Mouse (Mus musculus) lung, embryonic 14.5 days (tissue): ENCODE measurements around the gene Kcne2. TPM values are rescaled to one million over a fixed set of nuclear protein-coding genes. Genes with fewer than 3 reads are reported as not detected.

Source experiments
- ATAC-seq: fragments of 200-750 bp; cut with Nextera tagmentation; 2 replicates; pipeline ENCODE4 v1.8.0; 2017; ENCODE audit warnings: mild to moderate bottlenecking, moderate TSS enrichment, moderate library complexity; ENCODE audit not compliant: insufficient read depth
- DNase-seq: peaks from one replicate; pipeline ENCODE4 v3.0.0-alpha.2; 2015
- H3K27ac ChIP-seq: fragments of 300-500 bp; sonication (generic); 2 replicates; pipeline ENCODE4 v1.5.1; 2014; ENCODE audit warnings: low read depth, mild to moderate bottlenecking, moderate library complexity
- H3K27me3 ChIP-seq: fragments of 300-500 bp; sonication (generic); 2 replicates; pipeline ENCODE4 v1.6.1; 2014; ENCODE audit warnings: low read length, control low read depth; ENCODE audit not compliant: insufficient read depth
- H3K36me3 ChIP-seq: fragments of 300-500 bp; sonication (generic); 2 replicates; pipeline ENCODE4 v1.6.1; 2014; ENCODE audit warnings: control low read depth; ENCODE audit not compliant: insufficient read depth
- H3K4me1 ChIP-seq: fragments of 300-500 bp; sonication (generic); 2 replicates; pipeline ENCODE4 v1.6.1; 2014; ENCODE audit warnings: antibody characterized with exemption, control low read depth; ENCODE audit not compliant: insufficient read depth
- H3K4me2 ChIP-seq: fragments of 300-500 bp; sonication (generic); 2 replicates; pipeline ENCODE4 v1.6.1; 2014; ENCODE audit warnings: mild to moderate bottlenecking
- H3K4me3 ChIP-seq: fragments of 300-500 bp; sonication (generic); 2 replicates; pipeline ENCODE4 v1.5.1; 2014; ENCODE audit warnings: low read depth, low read length
- H3K9ac ChIP-seq: fragments of 300-500 bp; sonication (generic); 2 replicates; pipeline ENCODE4 v1.6.1; 2014
- H3K9me3 ChIP-seq: fragments of 300-500 bp; sonication (generic); 2 replicates; pipeline ENCODE4 v1.6.1; 2016; ENCODE audit warnings: low read depth, low read length, control low read depth
- CTCF ChIP-seq: IDR thresholded peaks from 2 replicates; pipeline ENCODE4 v1.5.1; 2016; ENCODE audit warnings: antibody characterized with exemption, low read depth
- WGBS: fragments of 180-500 bp; shearing (Covaris S2); extraction: QIAGEN DNeasy Blood & Tissue Kit; methylation state at CpG from one replicate; pipeline ENCODE4 v1.1.7; 2014; 5-methylcytosine and 5-hydroxymethylcytosine counted together
- polyA plus RNA-seq: library from polyadenylated mRNA; unstranded; fragments of >200 nt; fragmentation: Nextera tagmentation; extraction: Ambion mirVana; gene quantifications from 2 replicates; pipeline ENCODE4 v1.2.1, GENCODE M21; 2014

Kcne2 gene
- polyA plus RNA-seq, 1 experiment from 2014 or later = 0.21 TPM

DNA sequence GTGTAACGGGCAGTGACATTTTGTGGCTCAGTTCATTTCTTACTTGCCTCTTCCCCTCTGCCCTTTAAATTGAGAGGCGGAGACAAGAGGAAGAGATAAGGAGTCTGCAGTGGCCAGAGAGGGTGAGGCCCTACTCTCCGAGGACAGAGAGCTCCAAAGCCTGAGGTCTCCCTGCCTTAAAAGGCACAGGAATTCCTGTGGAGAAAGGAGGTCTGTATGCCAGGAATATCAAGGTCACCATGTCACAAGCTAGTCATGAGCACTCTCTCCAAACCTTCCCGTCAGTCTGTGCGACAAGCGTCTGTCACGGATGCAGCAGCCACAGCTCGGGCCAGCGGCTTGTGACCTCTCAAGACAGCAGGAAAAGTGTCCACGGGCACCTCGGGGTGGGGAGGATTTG is 53.0 kb downstream of the Kcne2 start:
- Histone ChIP-seq H3K4me3 (no peak overlapping the region), H3K27ac (no peak overlapping the region), H3K4me2 (no peak overlapping the region), H3K4me1 (0 out of 2 replicates have a peak, but pooled peaks cover 6% of the 10 kb centered on the region), H3K36me3 (no peaks in the 10 kb centered on the region), H3K27me3 (no peaks in the 10 kb centered on the region), H3K9ac (no peak overlapping the region), H3K9me3 (no peaks in the 10 kb centered on the region)
- WGBS = 22% methylated on average over 11 of the region's 11 CpGs
- no peak for TF ChIP-seq CTCF
- ATAC-seq = no peak
- DNase-seq = peak; percentile 32

DNA sequence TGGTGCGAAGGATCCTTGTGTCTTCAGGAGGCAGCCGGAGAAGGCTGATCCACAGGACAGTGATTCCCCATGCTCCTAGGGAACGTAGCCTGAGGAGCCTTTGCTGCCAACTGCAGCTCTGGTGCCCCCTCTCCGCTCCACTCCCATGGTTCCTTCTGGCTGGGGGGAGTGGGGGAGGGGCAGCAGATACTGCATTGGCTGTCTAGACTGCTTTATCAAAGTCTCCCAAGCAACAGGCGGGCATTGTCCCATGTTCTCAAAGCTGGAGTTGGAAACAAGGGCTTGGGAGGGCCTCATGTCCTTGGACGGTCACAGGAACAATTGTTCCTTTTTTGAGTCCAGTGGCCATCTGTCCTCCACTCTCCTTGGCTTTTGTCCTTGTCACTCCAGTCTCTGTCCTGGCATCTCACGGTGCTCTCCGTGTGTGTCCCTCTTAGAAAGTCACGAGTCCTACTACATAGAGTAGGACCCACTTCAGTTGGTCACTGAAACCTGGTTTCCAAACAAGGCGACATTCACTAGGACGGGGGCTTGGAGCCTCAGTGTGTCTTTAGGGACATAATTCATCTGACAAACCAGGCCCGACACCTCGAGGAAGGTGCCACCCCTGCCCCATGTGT is 54.2 kb downstream of the Kcne2 start:
- H3K4me3 ChIP-seq = no peak overlapping the region
- ATAC-seq = 0 out of 2 replicates have a peak, but pooled peaks have one; percentile 18
- no peaks in the 10 kb centered on the region for H3K27me3 ChIP-seq
- no peak for TF ChIP-seq CTCF
- no peak for DNase-seq
- H3K4me2 ChIP-seq = no peak overlapping the region
- H3K27ac ChIP-seq = no peak overlapping the region; the same call in 1 of the 2 replicates
- no peak overlapping the region for H3K9ac ChIP-seq
- no peaks in the 10 kb centered on the region for H3K36me3 ChIP-seq
- H3K4me1 ChIP-seq = 0 out of 2 replicates have a peak, but pooled peaks cover 6% of the 10 kb centered on the region
- 63% methylated on average over 13 of the region's 13 CpGs for WGBS
- H3K9me3 ChIP-seq = no peaks in the 10 kb centered on the region

Other genes with a start within 250 kb of the Kcne2 start
- 74.1 and 76.4 TPM in 2 replicates for gene Mrps6, start 234.1 kb upstream of the Kcne2 start, polyA plus RNA-seq
- not detected in 2 replicates for gene Gm49711, start 234.1 kb upstream of the Kcne2 start, polyA plus RNA-seq
- 6.3 and 7.4 TPM in 2 replicates for gene Slc5a3, start 234.1 kb upstream of the Kcne2 start, polyA plus RNA-seq
- gene Smim11, start 8.9 kb downstream of the Kcne2 start, polyA plus RNA-seq = 130 and 134 TPM in 2 replicates
- gene Fam243, start 29.1 kb downstream of the Kcne2 start, polyA plus RNA-seq = not detected in 2 replicates
- gene Kcne1, start 67.1 kb downstream of the Kcne2 start, polyA plus RNA-seq = 0.22 TPM in 1 of 2 replicates, not detected in the other
- 47.8 and 49.7 TPM in 2 replicates for gene Rcan1, start 178.5 kb downstream of the Kcne2 start, polyA plus RNA-seq
- 8.9 and 10.2 TPM in 2 replicates for gene Clic6, start 193.3 kb downstream of the Kcne2 start, polyA plus RNA-seq